Mouse (Mus musculus): ENCODE measurements around the gene Cphx2. TPM values are rescaled to one million over a fixed set of nuclear protein-coding genes. Genes with fewer than 3 reads are reported as not detected.
"Not testable (repeated sequence)": the region's sequence is repeated elsewhere in the genome, so short reads cannot be mapped to it uniquely, and the experiment has no call there.

Cphx2 gene
- not detected in 2 replicates for polyA plus RNA-seq (2015; fragmentation: Nextera tagmentation; extraction: Ambion mirVana)

- not testable (repeated sequence) for H3K9me3 ChIP-seq (replicated peaks); H3K36me3 ChIP-seq; H3K9ac ChIP-seq; ATAC-seq (ENCODE audit: insufficient number of reproducible peaks, low FRiP score, low TSS enrichment, low read depth); H3K4me2 ChIP-seq (replicated peaks); H3K27me3 ChIP-seq; H3K27ac ChIP-seq (replicated peaks); H3K4me3 ChIP-seq (replicated peaks); H3K4me1 ChIP-seq
- WGBS = no CpG with 5 or more reads among the region's 6 CpGs
Measured at GRCm38 (mm10) chr14:26081216-26081615, at the start of gene Cphx2. TSS of gene Cphx2 (plus strand) at chr14:26081516.

GRCm38 (mm10) chr14:26034364-26034763, 47.0 kb upstream of the Cphx2 start:
- not testable (repeated sequence) for H3K36me3 ChIP-seq; H3K4me1 ChIP-seq; ATAC-seq (ENCODE audit: insufficient number of reproducible peaks, low FRiP score, low TSS enrichment, low read depth); H3K27me3 ChIP-seq; H3K4me2 ChIP-seq (replicated peaks); H3K4me3 ChIP-seq (replicated peaks); H3K9me3 ChIP-seq (replicated peaks); H3K9ac ChIP-seq; H3K27ac ChIP-seq (replicated peaks)
- WGBS = no CpG with 5 or more reads among the region's 3 CpGs

- not testable (repeated sequence) for H3K4me2 ChIP-seq (replicated peaks); H3K4me1 ChIP-seq; H3K9me3 ChIP-seq (replicated peaks); H3K4me3 ChIP-seq (replicated peaks); H3K36me3 ChIP-seq; H3K27ac ChIP-seq (replicated peaks); H3K27me3 ChIP-seq; H3K9ac ChIP-seq; ATAC-seq (ENCODE audit: insufficient number of reproducible peaks, low FRiP score, low TSS enrichment, low read depth)
- WGBS = no CpG with 5 or more reads among the region's 6 CpGs
Measured at GRCm38 (mm10) chr14:26035439-26035838, 45.9 kb upstream of the Cphx2 start.

GRCm38 (mm10) chr14:26042611-26043010, 38.7 kb upstream of the Cphx2 start, which contains the start of gene Gm9780:
TSS of gene Gm9780 (minus strand) at chr14:26042711.
- H3K9me3 ChIP-seq (replicated peaks); H3K27me3 ChIP-seq; H3K27ac ChIP-seq (replicated peaks); H3K4me1 ChIP-seq; H3K36me3 ChIP-seq; ATAC-seq (ENCODE audit: insufficient number of reproducible peaks, low FRiP score, low TSS enrichment, low read depth); H3K9ac ChIP-seq; H3K4me2 ChIP-seq (replicated peaks); H3K4me3 ChIP-seq (replicated peaks): not testable (repeated sequence)
- WGBS = no CpG with 5 or more reads among the region's 26 CpGs

GRCm38 (mm10) chr14:26045007-26045406, 36.3 kb upstream of the Cphx2 start:
- H3K4me1 ChIP-seq; H3K9ac ChIP-seq; H3K27me3 ChIP-seq; ATAC-seq (ENCODE audit: insufficient number of reproducible peaks, low FRiP score, low TSS enrichment, low read depth); H3K27ac ChIP-seq (replicated peaks); H3K4me3 ChIP-seq (replicated peaks); H3K4me2 ChIP-seq (replicated peaks); H3K9me3 ChIP-seq (replicated peaks); H3K36me3 ChIP-seq: not testable (repeated sequence)
- no CpG with 5 or more reads among the region's 5 CpGs for WGBS

GRCm38 (mm10) chr14:26047026-26047425, 34.3 kb upstream of the Cphx2 start:
- H3K4me3 ChIP-seq (replicated peaks); ATAC-seq (ENCODE audit: insufficient number of reproducible peaks, low FRiP score, low TSS enrichment, low read depth); H3K36me3 ChIP-seq; H3K4me2 ChIP-seq (replicated peaks); H3K27me3 ChIP-seq; H3K9ac ChIP-seq; H3K27ac ChIP-seq (replicated peaks); H3K4me1 ChIP-seq; H3K9me3 ChIP-seq (replicated peaks): not testable (repeated sequence)
- no CpG with 5 or more reads among the region's 8 CpGs for WGBS

GRCm38 (mm10) chr14:26048767-26049166, 32.5 kb upstream of the Cphx2 start:
- H3K27ac ChIP-seq (replicated peaks); H3K4me3 ChIP-seq (replicated peaks); H3K9ac ChIP-seq; H3K4me2 ChIP-seq (replicated peaks); ATAC-seq (ENCODE audit: insufficient number of reproducible peaks, low FRiP score, low TSS enrichment, low read depth); H3K9me3 ChIP-seq (replicated peaks); H3K27me3 ChIP-seq; H3K36me3 ChIP-seq; H3K4me1 ChIP-seq: not testable (repeated sequence)
- no CpG with 5 or more reads among the region's 9 CpGs for WGBS

GRCm38 (mm10) chr14:26058184-26058583, 23.1 kb upstream of the Cphx2 start:
- not testable (repeated sequence) for H3K4me3 ChIP-seq (replicated peaks); H3K36me3 ChIP-seq; H3K27me3 ChIP-seq; H3K27ac ChIP-seq (replicated peaks); ATAC-seq (ENCODE audit: insufficient number of reproducible peaks, low FRiP score, low TSS enrichment, low read depth); H3K9ac ChIP-seq; H3K4me2 ChIP-seq (replicated peaks); H3K9me3 ChIP-seq (replicated peaks); H3K4me1 ChIP-seq
- no CpG with 5 or more reads among the region's 3 CpGs for WGBS

- H3K4me1 ChIP-seq; H3K4me2 ChIP-seq (replicated peaks); H3K9ac ChIP-seq; H3K36me3 ChIP-seq; H3K27ac ChIP-seq (replicated peaks); H3K4me3 ChIP-seq (replicated peaks); H3K9me3 ChIP-seq (replicated peaks); ATAC-seq (ENCODE audit: insufficient number of reproducible peaks, low FRiP score, low TSS enrichment, low read depth); H3K27me3 ChIP-seq: not testable (repeated sequence)
- no CpG with 5 or more reads among the region's 6 CpGs for WGBS
Measured at GRCm38 (mm10) chr14:26059362-26059761, 22.0 kb upstream of the Cphx2 start.

- not testable (repeated sequence) for H3K4me3 ChIP-seq (replicated peaks); H3K4me1 ChIP-seq; H3K27me3 ChIP-seq; H3K4me2 ChIP-seq (replicated peaks); H3K9ac ChIP-seq; H3K36me3 ChIP-seq; H3K9me3 ChIP-seq (replicated peaks); H3K27ac ChIP-seq (replicated peaks)
- no CpG with 5 or more reads among the region's 44 CpGs for WGBS
- ATAC-seq (ENCODE audit: insufficient number of reproducible peaks, low FRiP score, low TSS enrichment, low read depth) = peak; percentile 47; the same call in 1 of the 2 replicates
Measured at GRCm38 (mm10) chr14:26066574-26067324, 14.6 kb upstream of the Cphx2 start.

- no CpG with 5 or more reads among the region's 10 CpGs for WGBS
- not testable (repeated sequence) for H3K4me2 ChIP-seq (replicated peaks); H3K27ac ChIP-seq (replicated peaks); ATAC-seq (ENCODE audit: insufficient number of reproducible peaks, low FRiP score, low TSS enrichment, low read depth); H3K9me3 ChIP-seq (replicated peaks); H3K4me1 ChIP-seq; H3K9ac ChIP-seq; H3K4me3 ChIP-seq (replicated peaks); H3K27me3 ChIP-seq; H3K36me3 ChIP-seq
Measured at GRCm38 (mm10) chr14:26067325-26067633, 14.0 kb upstream of the Cphx2 start, which contains the start of gene Tmem254c. TSS of gene Tmem254c (minus strand) at chr14:26067355.
